Mouse (Mus musculus): ENCODE results near the gene Ifitm1.
"Not testable (repeated sequence)": the region's sequence is repeated elsewhere in the genome, so short reads cannot be mapped to it uniquely, and the experiment has no call there.

Gene Ifitm1

GRCm38 (mm10) chr7:141011238-141011770, 44.3 kb downstream of the Ifitm1 start:
- DNase-seq (ENCODE audit: low read depth, low spot score), result no peak

GRCm38 (mm10) chr7:141016707-141017697, 50.0 kb downstream of the Ifitm1 start:
- no peak for DNase-seq (ENCODE audit: low read depth, low spot score)

GRCm38 (mm10) chr7:141017824-141018223, 50.8 kb downstream of the Ifitm1 start, which contains the start of gene Ifitm6:
Gene Ifitm6 (minus strand): TSS chr7:141017924.
- not testable (repeated sequence) for DNase-seq (ENCODE audit: low read depth, low spot score)

GRCm38 (mm10) chr7:141019028-141019427, 52.0 kb downstream of the Ifitm1 start:
- no peak for DNase-seq (ENCODE audit: low read depth, low spot score)
